Mouse (Mus musculus) embryonic facial prominence, embryonic 10.5 days (tissue): ENCODE data around the gene Slc35e3. TPM values are rescaled to one million over a fixed set of nuclear protein-coding genes. Genes with fewer than 3 reads are reported as not detected.
A peak's percentile ranks its signal among the peaks of the same experiment; 100 is the strongest.
"Not testable (repeated sequence)": the region's sequence is repeated elsewhere in the genome, so short reads cannot be mapped to it uniquely, and the experiment has no call there.

Experiments used
- DNase-seq: peaks from one replicate; pipeline ENCODE4 v3.0.0-alpha.2; 2017; ENCODE audit warnings: low spot score
- H3K27ac ChIP-seq: fragments of 300-500 bp; sonication (generic); replicated peaks from 2 replicates; pipeline ENCODE4 v1.5.1; 2016; ENCODE audit warnings: mild to moderate bottlenecking
- H3K27me3 ChIP-seq: fragments of 300-500 bp; sonication (generic); replicated peaks from 2 replicates; pipeline ENCODE4 v1.6.1; 2016; ENCODE audit warnings: low read depth, mild to moderate bottlenecking; ENCODE audit not compliant: poor library complexity, severe bottlenecking
- H3K36me3 ChIP-seq: fragments of 300-500 bp; sonication (generic); replicated peaks from 2 replicates; pipeline ENCODE4 v1.6.1; 2016; ENCODE audit warnings: mild to moderate bottlenecking, moderate library complexity
- H3K4me1 ChIP-seq: fragments of 300-500 bp; sonication (generic); 2 replicates; pipeline ENCODE4 v1.6.1; 2016
- H3K4me3 ChIP-seq: fragments of 300-500 bp; sonication (generic); 2 replicates; pipeline ENCODE4 v1.5.1; 2016; ENCODE audit warnings: mild to moderate bottlenecking, moderate library complexity
- H3K9me3 ChIP-seq: fragments of 300-500 bp; sonication (generic); 2 replicates; pipeline ENCODE4 v1.6.1; 2016; ENCODE audit warnings: mild to moderate bottlenecking
- WGBS: fragments of 180-500 bp; shearing (Covaris S2); methylation state at CpG from one replicate; pipeline ENCODE4 v1.1.7; 2016; 5-methylcytosine and 5-hydroxymethylcytosine counted together
- polyA plus RNA-seq: library from polyadenylated mRNA; unstranded; fragments of >200 nt; fragmentation: Nextera tagmentation; extraction: Ambion mirVana; gene quantifications from 2 replicates; pipeline ENCODE4 v1.2.1, GENCODE M21; 2016

The Slc35e3 gene
- polyA plus RNA-seq, 1 experiment from 2014 or later = 24.7 TPM

DNA sequence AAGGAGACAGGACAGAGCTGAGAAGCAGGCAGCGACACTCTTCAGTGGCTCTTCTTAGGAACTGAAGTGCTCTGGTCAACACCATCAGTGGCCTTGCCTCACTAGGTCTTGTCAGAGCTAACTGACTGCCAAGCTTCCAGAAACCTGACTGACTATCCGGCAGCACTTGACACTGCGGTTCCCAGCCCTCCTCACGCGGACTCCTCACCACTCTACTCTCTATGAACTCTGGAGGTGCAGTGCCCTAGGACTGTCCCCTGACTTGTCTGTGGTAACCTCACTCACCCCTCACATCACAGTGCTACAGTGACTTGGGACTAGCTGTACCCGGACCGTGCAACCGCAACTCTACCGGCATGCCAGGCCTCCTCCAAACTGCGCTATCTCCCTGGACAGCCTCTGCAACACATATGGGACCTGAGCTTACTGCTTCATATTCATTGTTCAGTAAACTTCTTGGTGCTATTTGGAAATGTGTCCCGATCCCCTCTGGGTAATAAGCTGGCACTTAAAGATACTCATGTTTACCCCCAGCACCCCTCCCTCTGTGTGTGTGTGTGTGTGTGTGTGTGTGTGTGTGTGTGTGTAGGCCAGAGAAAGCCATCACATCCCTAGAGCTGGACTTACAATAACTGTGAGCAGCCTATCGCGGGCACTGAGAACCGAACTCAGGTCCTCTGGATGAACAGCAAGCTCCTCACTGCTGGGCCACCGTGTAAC, 7.1 kb downstream of the Slc35e3 start:
- DNase-seq = no peak

GRCm38 (mm10) chr10:117738140-117738921, 7.8 kb downstream of the Slc35e3 start:
- no peak overlapping the region for H3K27ac ChIP-seq
- peaks cover 8% of the 10 kb centered on the region for H3K4me1 ChIP-seq
- WGBS = 87% methylated on average over 13 of the region's 13 CpGs
- peaks cover 71% of the 10 kb centered on the region for H3K36me3 ChIP-seq
- DNase-seq = no peak
- H3K9me3 ChIP-seq = no peaks in the 10 kb centered on the region
- no peak overlapping the region for H3K4me3 ChIP-seq
- no peaks in the 10 kb centered on the region for H3K27me3 ChIP-seq

More for the DNA sequence above, 7.1 kb downstream of the Slc35e3 start:
- H3K9me3 ChIP-seq = no peaks in the 10 kb centered on the region
- no peak overlapping the region for H3K4me3 ChIP-seq
- no peak overlapping the region for H3K27ac ChIP-seq
- peaks cover 13% of the 10 kb centered on the region for H3K4me1 ChIP-seq
- WGBS = 93% methylated on average over 15 of the region's 15 CpGs
- no peaks in the 10 kb centered on the region for H3K27me3 ChIP-seq
- H3K36me3 ChIP-seq = peaks cover 75% of the 10 kb centered on the region

DNA sequence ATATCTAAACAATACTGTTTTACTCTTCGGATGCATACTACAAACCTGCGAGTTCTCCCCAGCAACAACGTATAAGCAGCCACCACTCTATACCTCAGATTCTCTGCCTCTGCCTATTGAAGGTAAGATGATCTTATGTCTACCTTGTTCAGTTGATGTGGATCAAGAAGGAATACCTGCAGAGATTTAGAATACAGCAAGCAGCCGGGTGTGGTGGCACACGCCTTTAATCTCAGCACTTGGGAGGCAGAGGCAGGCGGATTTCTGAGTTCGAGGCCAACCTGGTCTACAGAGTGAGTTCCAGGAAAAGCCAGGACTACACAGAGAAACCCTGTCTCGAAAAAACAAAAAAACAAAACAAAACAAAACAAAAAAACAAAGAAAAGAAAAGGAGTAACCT, 8.7 kb downstream of the Slc35e3 start:
- peaks cover 73% of the 10 kb centered on the region for H3K36me3 ChIP-seq

GRCm38 (mm10) chr10:117737075-117737474, 9.1 kb downstream of the Slc35e3 start:
- H3K4me3 ChIP-seq = no peak overlapping the region
- peaks cover 72% of the 10 kb centered on the region for H3K36me3 ChIP-seq
- H3K27ac ChIP-seq = no peak overlapping the region
- H3K27me3 ChIP-seq = no peaks in the 10 kb centered on the region
- WGBS = 88% methylated on average over 4 of the region's 4 CpGs
- DNase-seq = no peak
- peaks cover 8% of the 10 kb centered on the region for H3K4me1 ChIP-seq
- no peaks in the 10 kb centered on the region for H3K9me3 ChIP-seq

More for the DNA sequence above, 8.7 kb downstream of the Slc35e3 start:
- not testable (repeated sequence) for H3K27me3 ChIP-seq, DNase-seq, H3K27ac ChIP-seq, H3K4me1 ChIP-seq, H3K9me3 ChIP-seq, H3K4me3 ChIP-seq
- WGBS = 94% methylated on average over 8 of the region's 8 CpGs

GRCm38 (mm10) chr10:117736573-117736972, 9.6 kb downstream of the Slc35e3 start:
- no peaks in the 10 kb centered on the region for H3K27me3 ChIP-seq
- 91% methylated on average over 5 of the region's 5 CpGs for WGBS
- no peak overlapping the region for H3K4me3 ChIP-seq
- peaks cover 3% of the 10 kb centered on the region for H3K4me1 ChIP-seq
- no peaks in the 10 kb centered on the region for H3K9me3 ChIP-seq
- H3K36me3 ChIP-seq = peaks cover 69% of the 10 kb centered on the region
- no peak for DNase-seq
- no peak overlapping the region for H3K27ac ChIP-seq

GRCm38 (mm10) chr10:117735396-117735795, 10.8 kb downstream of the Slc35e3 start:
- H3K36me3 ChIP-seq = peaks cover 62% of the 10 kb centered on the region
- not testable (repeated sequence) for H3K9me3 ChIP-seq, DNase-seq, H3K4me1 ChIP-seq, H3K27ac ChIP-seq, H3K4me3 ChIP-seq, H3K27me3 ChIP-seq
- 94% methylated on average over 12 of the region's 12 CpGs for WGBS

- H3K4me3 ChIP-seq, DNase-seq: not testable (repeated sequence)
- WGBS = 84% methylated on average over 10 of the region's 10 CpGs
Observed at GRCm38 (mm10) chr10:117734104-117734852, 11.9 kb downstream of the Slc35e3 start.

DNA sequence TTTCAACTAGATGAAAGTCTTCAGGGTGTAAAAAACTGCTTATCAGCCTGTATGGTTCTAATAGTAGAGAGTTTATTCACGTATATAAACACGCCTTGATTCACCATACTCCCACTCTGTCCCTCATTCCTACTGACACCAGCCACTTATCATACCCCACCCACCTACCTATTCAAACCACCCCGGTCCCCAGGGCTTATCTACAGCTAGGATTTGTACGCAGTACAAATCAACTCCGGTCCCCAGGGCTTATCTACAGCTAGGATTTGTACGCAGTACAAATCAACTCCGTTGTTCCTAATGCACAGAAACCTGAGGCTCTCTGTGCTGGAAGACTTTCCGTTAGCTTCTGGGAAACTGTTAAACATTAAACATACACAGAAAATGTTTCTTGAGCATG, 12.5 kb downstream of the Slc35e3 start:
- not testable (repeated sequence) for H3K27ac ChIP-seq, H3K9me3 ChIP-seq, H3K4me1 ChIP-seq, H3K27me3 ChIP-seq, H3K4me3 ChIP-seq, DNase-seq
- peaks cover 45% of the 10 kb centered on the region for H3K36me3 ChIP-seq
- 88% methylated on average over 8 of the region's 8 CpGs for WGBS

More at GRCm38 (mm10) chr10:117734104-117734852, 11.9 kb downstream of the Slc35e3 start:
- not testable (repeated sequence) for H3K27me3 ChIP-seq, H3K9me3 ChIP-seq, H3K4me1 ChIP-seq, H3K27ac ChIP-seq
- H3K36me3 ChIP-seq = peaks cover 51% of the 10 kb centered on the region

DNA sequence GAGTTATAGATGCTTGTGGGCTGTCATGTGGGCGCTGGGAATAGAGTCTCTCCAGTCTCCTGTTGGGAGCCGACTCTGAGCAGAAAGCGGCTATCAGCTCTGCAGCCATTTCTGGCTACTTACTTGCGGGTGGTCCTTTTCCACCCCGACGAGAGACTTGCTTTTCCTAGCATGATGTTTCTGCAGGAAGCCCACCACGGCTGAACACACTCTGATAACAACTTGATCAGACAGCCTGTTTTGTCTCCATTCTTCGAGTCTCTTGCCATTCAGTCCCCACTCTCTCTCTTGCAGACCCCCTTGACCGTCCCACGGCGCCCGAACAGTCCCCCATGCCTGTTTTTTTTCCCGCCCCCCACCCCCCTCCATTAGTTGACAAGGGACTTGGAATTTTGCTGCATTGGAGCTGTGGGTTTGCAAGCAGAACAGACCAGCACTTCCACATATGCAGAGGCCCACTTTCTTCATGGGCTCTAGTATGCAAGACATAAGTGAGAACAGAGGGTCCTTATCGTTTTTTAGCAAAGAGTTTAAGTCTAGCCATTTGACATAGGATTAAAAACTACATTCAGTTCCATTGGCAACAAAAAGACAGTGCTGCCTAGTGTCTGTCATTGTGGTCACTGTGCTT, 13.1 kb downstream of the Slc35e3 start:
- Histone ChIP-seq H3K9me3 (no peaks in the 10 kb centered on the region), H3K36me3 (peaks cover 39% of the 10 kb centered on the region), H3K4me3 (no peak overlapping the region), H3K4me1 (0 out of 2 replicates have a peak, but pooled peaks cover 3% of the 10 kb centered on the region), H3K27ac (no peak overlapping the region), H3K27me3 (no peaks in the 10 kb centered on the region)
- DNase-seq = no peak
- WGBS = 87% methylated on average over 14 of the region's 14 CpGs

DNA sequence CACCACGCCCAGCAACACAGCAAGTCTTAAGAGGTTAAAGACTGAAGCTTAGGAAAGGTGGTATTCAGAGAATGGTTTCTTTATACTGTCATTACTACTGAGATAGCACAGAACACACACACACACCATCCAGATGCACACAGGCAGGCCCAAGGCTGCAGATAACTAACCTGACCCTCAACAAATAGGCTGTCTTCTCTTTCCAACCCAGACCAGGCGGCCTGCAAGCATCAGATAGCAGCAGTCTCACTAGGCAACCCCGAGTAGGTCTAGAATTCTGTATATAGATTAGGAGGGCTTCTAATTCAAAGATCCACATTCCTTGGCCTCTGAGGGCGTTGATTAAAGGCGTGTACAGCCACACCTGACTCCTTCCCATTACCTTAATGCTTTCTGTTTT, 14.0 kb downstream of the Slc35e3 start:
- no peaks in the 10 kb centered on the region for H3K9me3 ChIP-seq
- H3K4me3 ChIP-seq = no peak overlapping the region
- H3K27me3 ChIP-seq = no peaks in the 10 kb centered on the region
- WGBS = 92% methylated on average over 5 of the region's 5 CpGs
- H3K4me1 ChIP-seq = 0 out of 2 replicates have a peak, but pooled peaks cover 3% of the 10 kb centered on the region
- no peak overlapping the region for H3K27ac ChIP-seq
- DNase-seq = no peak
- peaks cover 30% of the 10 kb centered on the region for H3K36me3 ChIP-seq

GRCm38 (mm10) chr10:117731244-117732101, 14.7 kb downstream of the Slc35e3 start:
- 61% methylated on average over 15 of the region's 15 CpGs for WGBS
- Histone ChIP-seq H3K4me3 (no peak overlapping the region), H3K27ac (no peak overlapping the region), H3K9me3 (no peaks in the 10 kb centered on the region), H3K27me3 (no peaks in the 10 kb centered on the region), H3K36me3 (peaks cover 23% of the 10 kb centered on the region), H3K4me1 (0 out of 2 replicates have a peak, but pooled peaks cover 3% of the 10 kb centered on the region)
- peak; percentile 30 for DNase-seq
